Mouse (Mus musculus) hindbrain, embryonic 15.5 days (tissue): ENCODE measurements at regions not wholly inside any gene's neighbourhood (a gene's known extent, or its start where the extent isn't known, plus 50 kb on each side); places are given as distances from the start of the nearest gene placed in this dataset.

Experiments used
- ATAC-seq: fragments of 200-750 bp; cut with Nextera tagmentation; 2 replicates; pipeline ENCODE4 v1.8.0; 2017; ENCODE audit warnings: low read depth, moderate number of reproducible peaks, moderate TSS enrichment; ENCODE audit not compliant: low FRiP score
- H3K27ac ChIP-seq: fragments of 300-500 bp; sonication (generic); replicated peaks from 2 replicates; pipeline ENCODE4 v1.5.1; 2015; ENCODE audit warnings: mild to moderate bottlenecking, inconsistent platforms
- H3K27me3 ChIP-seq: fragments of 300-500 bp; sonication (generic); 2 replicates; pipeline ENCODE4 v1.6.1; 2015; ENCODE audit warnings: control low read depth, inconsistent platforms
- H3K36me3 ChIP-seq: fragments of 300-500 bp; sonication (generic); 2 replicates; pipeline ENCODE4 v1.6.1; 2015; ENCODE audit warnings: control low read depth, inconsistent platforms
- H3K4me1 ChIP-seq: fragments of 300-500 bp; sonication (generic); replicated peaks from 2 replicates; pipeline ENCODE4 v1.6.1; 2015; ENCODE audit warnings: control low read depth, inconsistent platforms
- H3K4me2 ChIP-seq: fragments of 300-500 bp; sonication (generic); 2 replicates; pipeline ENCODE4 v1.6.1; 2015; ENCODE audit warnings: moderate library complexity, mild to moderate bottlenecking, inconsistent platforms
- H3K4me3 ChIP-seq: fragments of 300-500 bp; sonication (generic); 2 replicates; pipeline ENCODE4 v1.5.1; 2015; ENCODE audit warnings: mild to moderate bottlenecking, inconsistent platforms
- H3K9ac ChIP-seq: fragments of 300-500 bp; sonication (generic); 2 replicates; pipeline ENCODE4 v1.6.1; 2015; ENCODE audit warnings: inconsistent platforms
- H3K9me3 ChIP-seq: fragments of 300-500 bp; sonication (generic); 2 replicates; pipeline ENCODE4 v1.6.1; 2016; ENCODE audit warnings: control low read depth, inconsistent platforms
- WGBS: fragments of 180-500 bp; shearing (Covaris S2); methylation state at CpG from one replicate; pipeline ENCODE4 v1.1.7; 2015; 5-methylcytosine and 5-hydroxymethylcytosine counted together

DNA sequence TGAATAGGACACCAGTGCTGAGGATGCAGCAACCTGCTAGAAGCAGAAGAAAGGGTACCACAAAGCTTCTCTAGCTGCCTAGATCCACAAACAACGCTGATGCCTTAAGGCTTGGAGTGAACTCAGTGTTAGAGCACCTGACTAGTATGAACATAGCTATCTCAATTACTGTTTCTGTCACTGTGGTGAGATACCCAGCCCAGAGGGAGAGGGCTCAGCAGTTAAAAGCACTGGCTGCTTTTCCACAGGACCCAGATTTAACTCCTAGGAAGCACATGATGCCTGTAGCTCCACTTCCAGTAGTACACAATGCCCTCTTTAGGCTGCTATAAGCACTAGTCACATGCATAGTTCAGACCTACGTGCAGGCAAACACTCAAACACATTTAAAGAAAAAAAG is 67.3 kb upstream of the Ngly1 start:
- no peak for ATAC-seq
- H3K9me3 ChIP-seq = no peaks in the 10 kb centered on the region
- no peak overlapping the region for H3K9ac ChIP-seq
- H3K27me3 ChIP-seq = no peaks in the 10 kb centered on the region
- no peaks in the 10 kb centered on the region for H3K4me1 ChIP-seq
- H3K27ac ChIP-seq = no peak overlapping the region
- H3K4me3 ChIP-seq = no peak overlapping the region
- WGBS = 80% methylated on average over 2 of the region's 2 CpGs
- H3K4me2 ChIP-seq = no peak overlapping the region
- no peaks in the 10 kb centered on the region for H3K36me3 ChIP-seq

DNA sequence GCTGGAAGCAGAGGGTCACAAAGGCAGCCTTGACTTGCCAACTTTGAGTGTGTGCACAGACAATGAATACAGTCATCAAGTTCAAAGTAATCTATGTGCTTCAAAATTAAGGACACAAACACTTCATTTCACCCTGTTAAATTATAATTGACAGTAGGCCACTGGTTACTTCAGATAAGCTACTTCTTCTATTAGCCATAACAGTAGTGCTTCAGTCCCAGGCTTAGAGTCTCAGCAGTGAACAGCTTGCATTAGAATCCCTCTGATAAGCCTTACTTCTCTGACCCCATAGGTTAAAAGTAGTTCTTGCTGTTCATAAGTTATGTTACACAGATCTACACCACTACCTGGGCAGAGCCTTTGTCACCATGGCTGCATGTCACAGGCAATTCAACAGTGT is 63.8 kb upstream of the Ngly1 start:
- Histone ChIP-seq H3K9me3 (no peaks in the 10 kb centered on the region), H3K4me1 (no peaks in the 10 kb centered on the region), H3K4me3 (no peak overlapping the region), H3K27me3 (no peaks in the 10 kb centered on the region), H3K36me3 (no peaks in the 10 kb centered on the region), H3K9ac (no peak overlapping the region), H3K27ac (no peak overlapping the region), H3K4me2 (no peak overlapping the region)
- no peak for ATAC-seq
